Mouse (Mus musculus): ENCODE data around the gene Gm5771. TPM values are rescaled to one million over a fixed set of nuclear protein-coding genes. Genes with fewer than 3 reads are reported as not detected.
"Not testable (repeated sequence)": the region's sequence is repeated elsewhere in the genome, so short reads cannot be mapped to it uniquely, and the experiment has no call there.

The Gm5771 gene
- not detected in 2 replicates for polyA plus RNA-seq (2014; fragmentation: Nextera tagmentation; extraction: Ambion mirVana)

DNA sequence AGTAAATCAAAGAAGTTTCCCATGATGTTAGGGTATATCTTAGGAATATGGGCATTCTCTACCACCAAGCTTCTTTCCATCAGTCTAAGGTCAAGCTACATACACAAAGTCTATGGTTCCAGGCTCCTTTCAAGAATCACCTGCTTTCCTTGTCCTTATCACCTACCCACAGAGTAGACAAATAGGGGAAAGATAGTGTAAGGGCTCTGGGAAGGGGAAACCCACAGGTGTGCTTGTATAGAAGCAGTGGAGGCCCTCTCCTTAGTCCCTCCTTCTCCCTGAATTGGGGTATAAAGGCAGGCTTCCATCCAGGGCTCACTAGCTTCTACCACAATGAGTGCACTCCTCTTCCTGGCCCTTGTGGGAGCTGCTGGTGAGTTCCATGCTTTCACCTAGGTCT is at the start of gene Gm5771:
TSS of gene Gm5771 (plus strand) at position 301 of the 400 bp plus-strand sequence.
- not testable (repeated sequence) for H3K9ac ChIP-seq (ENCODE audit: low read length); H3K9me3 ChIP-seq (ENCODE audit: control insufficient read depth, low read length); ATAC-seq (ENCODE audit: low FRiP score); H3K36me3 ChIP-seq (ENCODE audit: control insufficient read depth, insufficient read depth, low read length); H3K4me3 ChIP-seq (ENCODE audit: low read depth, low read length); H3K4me1 ChIP-seq (ENCODE audit: control insufficient read depth, insufficient read depth, low read length); DNase-seq (ENCODE audit: low spot score, missing footprints); H3K4me2 ChIP-seq; H3K27me3 ChIP-seq (ENCODE audit: control insufficient read depth, insufficient read depth, low read length); H3K27ac ChIP-seq (ENCODE audit: low read depth, low read length)

DNA sequence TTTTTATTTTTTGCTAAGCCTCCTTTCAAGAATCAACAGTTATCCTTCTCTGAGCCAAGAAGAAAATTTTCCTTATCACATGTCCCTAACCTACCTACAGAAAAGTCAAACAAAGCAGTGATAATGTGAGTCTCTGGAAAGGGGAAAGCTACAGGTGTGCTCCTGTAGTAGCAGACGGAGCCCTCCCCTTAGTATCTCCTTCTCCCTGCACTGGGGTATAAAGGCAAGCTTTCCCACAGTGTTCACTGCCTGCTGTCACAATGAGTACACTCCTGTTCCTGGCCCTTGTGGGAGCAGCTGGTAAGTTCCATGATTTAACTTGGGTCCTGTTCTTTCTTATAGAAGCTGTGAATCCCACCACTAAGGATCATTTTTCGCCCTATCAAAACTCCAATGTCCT is 38.2 kb upstream of the Gm5771 start, which contains the start of gene Try10:
TSS of gene Try10 (plus strand) at position 174 of the 400 bp plus-strand sequence.
- H3K27me3 ChIP-seq (ENCODE audit: control insufficient read depth, insufficient read depth, low read length), result no peaks in the 10 kb centered on the region
- ATAC-seq (ENCODE audit: low FRiP score) (no peak), DNase-seq (ENCODE audit: low spot score, missing footprints) (no peak)
- H3K4me3 ChIP-seq (ENCODE audit: low read depth, low read length), result no peak within 1 kb of the TSS
- H3K4me1 ChIP-seq (ENCODE audit: control insufficient read depth, insufficient read depth, low read length), result no peaks in the 10 kb centered on the region
- H3K9ac ChIP-seq (ENCODE audit: low read length), result no peak within 1 kb of the TSS
- no peak within 1 kb of the TSS for H3K27ac ChIP-seq (ENCODE audit: low read depth, low read length)
- no peaks in the 10 kb centered on the region for H3K36me3 ChIP-seq (ENCODE audit: control insufficient read depth, insufficient read depth, low read length)
- whole genome bisulfite sequencing, result 82% methylated on average over 2 of the region's 2 CpGs
- no peak within 1 kb of the TSS for H3K4me2 ChIP-seq
- H3K9me3 ChIP-seq (ENCODE audit: control insufficient read depth, low read length), result no peaks in the 10 kb centered on the region

DNA sequence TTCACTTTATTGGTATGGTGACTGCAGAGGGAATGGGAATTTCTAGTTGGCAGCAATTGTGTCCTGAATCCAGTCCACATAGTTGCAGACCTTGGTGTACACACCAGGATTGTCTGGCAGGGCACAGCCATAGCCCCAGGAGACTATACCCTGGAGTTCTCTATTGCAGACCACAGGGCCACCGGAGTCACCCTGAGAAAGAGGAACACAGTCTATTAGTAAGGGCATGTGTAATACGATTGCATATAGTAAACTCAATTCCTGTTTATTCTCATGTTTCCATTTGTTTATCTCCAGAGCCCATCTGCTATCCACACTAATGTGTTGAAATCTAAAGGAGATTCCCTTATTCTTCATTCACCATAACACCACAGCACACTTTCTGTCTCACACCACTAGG is 18.4 kb upstream of the Gm5771 start:
- not testable (repeated sequence) for H3K9ac ChIP-seq (ENCODE audit: low read length); H3K27ac ChIP-seq (ENCODE audit: low read depth, low read length); ATAC-seq (ENCODE audit: low FRiP score); H3K9me3 ChIP-seq (ENCODE audit: control insufficient read depth, low read length); H3K4me3 ChIP-seq (ENCODE audit: low read depth, low read length); H3K36me3 ChIP-seq (ENCODE audit: control insufficient read depth, insufficient read depth, low read length); DNase-seq (ENCODE audit: low spot score, missing footprints); H3K4me1 ChIP-seq (ENCODE audit: control insufficient read depth, insufficient read depth, low read length); H3K27me3 ChIP-seq (ENCODE audit: control insufficient read depth, insufficient read depth, low read length); H3K4me2 ChIP-seq
- WGBS, result no CpG with 5 or more reads among the region's 2 CpGs

DNA sequence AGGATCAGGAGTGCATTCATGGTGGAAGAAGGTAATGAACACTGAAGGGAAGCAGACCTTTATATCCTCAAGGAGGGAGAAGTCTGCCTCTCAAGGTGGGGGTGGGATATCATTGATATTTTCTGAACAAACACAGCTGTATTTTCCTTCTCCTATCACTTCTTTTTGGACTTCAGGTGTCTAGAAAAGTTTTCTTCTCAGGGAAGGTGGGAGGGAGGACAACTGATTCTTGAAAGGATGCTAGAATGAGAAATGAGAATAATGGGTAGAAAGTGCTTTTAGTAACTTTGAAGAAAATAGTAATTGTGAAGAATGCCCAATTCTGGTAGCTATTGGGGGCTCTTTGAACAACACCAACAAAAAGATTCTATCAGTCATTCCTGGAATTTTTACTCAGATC is 14.6 kb upstream of the Gm5771 start, which contains the start of gene Prss3:
TSS of gene Prss3 (minus strand) at position 101 of the 400 bp plus-strand sequence.
- not testable (repeated sequence) for H3K9ac ChIP-seq (ENCODE audit: low read length); H3K27me3 ChIP-seq (ENCODE audit: control insufficient read depth, insufficient read depth, low read length); H3K9me3 ChIP-seq (ENCODE audit: control insufficient read depth, low read length); H3K4me2 ChIP-seq; ATAC-seq (ENCODE audit: low FRiP score); H3K27ac ChIP-seq (ENCODE audit: low read depth, low read length); DNase-seq (ENCODE audit: low spot score, missing footprints); H3K36me3 ChIP-seq (ENCODE audit: control insufficient read depth, insufficient read depth, low read length); H3K4me1 ChIP-seq (ENCODE audit: control insufficient read depth, insufficient read depth, low read length); H3K4me3 ChIP-seq (ENCODE audit: low read depth, low read length)

DNA sequence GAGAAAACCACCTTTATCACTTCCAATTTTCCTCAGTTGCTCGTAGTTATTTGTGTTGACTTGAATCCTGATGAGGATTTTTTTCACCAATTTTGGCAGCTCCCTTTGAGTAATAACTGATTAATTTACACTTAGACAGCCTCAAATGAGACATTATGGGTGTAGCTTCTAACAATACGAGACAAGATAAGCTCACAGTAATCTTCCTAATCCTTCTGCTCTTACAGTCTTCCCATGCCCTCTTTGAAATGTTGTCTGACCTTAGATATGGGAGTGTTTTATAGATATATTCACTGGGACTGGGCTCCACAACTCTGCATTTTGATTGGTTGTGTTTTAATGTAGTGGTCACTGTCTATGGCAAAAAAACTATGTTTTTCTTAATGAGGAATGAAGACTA is 5.4 kb upstream of the Gm5771 start:
- Histone ChIP-seq H3K4me3 (ENCODE audit: low read depth, low read length) (no peak overlapping the region), H3K27me3 (ENCODE audit: control insufficient read depth, insufficient read depth, low read length) (no peaks in the 10 kb centered on the region), H3K4me1 (ENCODE audit: control insufficient read depth, insufficient read depth, low read length) (no peaks in the 10 kb centered on the region), H3K36me3 (ENCODE audit: control insufficient read depth, insufficient read depth, low read length) (no peaks in the 10 kb centered on the region), H3K27ac (ENCODE audit: low read depth, low read length) (no peak overlapping the region), H3K9me3 (ENCODE audit: control insufficient read depth, low read length) (no peaks in the 10 kb centered on the region), H3K4me2 (no peak overlapping the region), H3K9ac (ENCODE audit: low read length) (no peak overlapping the region)
- ATAC-seq (ENCODE audit: low FRiP score) (no peak), DNase-seq (ENCODE audit: low spot score, missing footprints) (no peak)
- WGBS, result 75% methylated on average over 2 of the region's 2 CpGs

DNA sequence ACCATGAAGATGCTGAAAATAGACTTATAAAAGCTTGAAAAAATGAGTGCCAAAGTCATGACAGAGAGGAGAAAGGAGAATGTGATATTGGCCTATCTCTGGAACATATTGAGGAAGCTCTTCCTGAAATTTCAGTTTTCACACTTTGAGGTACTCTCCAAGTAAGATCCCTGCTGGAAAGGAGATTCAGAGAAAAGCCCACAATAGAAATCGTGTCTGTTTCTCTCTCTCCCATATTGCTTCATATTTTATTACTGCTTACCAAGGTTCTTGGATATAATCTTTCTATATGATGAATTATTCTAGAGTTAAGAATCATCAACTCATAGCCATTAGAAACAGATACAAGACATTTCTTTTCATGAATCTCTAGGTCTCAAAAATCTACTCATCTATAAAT is 516 bp upstream of the Gm5771 start:
- not testable (repeated sequence) for H3K36me3 ChIP-seq (ENCODE audit: control insufficient read depth, insufficient read depth, low read length); H3K27ac ChIP-seq (ENCODE audit: low read depth, low read length); H3K9me3 ChIP-seq (ENCODE audit: control insufficient read depth, low read length); H3K4me2 ChIP-seq; H3K9ac ChIP-seq (ENCODE audit: low read length); H3K4me3 ChIP-seq (ENCODE audit: low read depth, low read length); ATAC-seq (ENCODE audit: low FRiP score); H3K4me1 ChIP-seq (ENCODE audit: control insufficient read depth, insufficient read depth, low read length); DNase-seq (ENCODE audit: low spot score, missing footprints); H3K27me3 ChIP-seq (ENCODE audit: control insufficient read depth, insufficient read depth, low read length)
- WGBS, result 79% methylated on average over 1 of the region's 1 CpGs

DNA sequence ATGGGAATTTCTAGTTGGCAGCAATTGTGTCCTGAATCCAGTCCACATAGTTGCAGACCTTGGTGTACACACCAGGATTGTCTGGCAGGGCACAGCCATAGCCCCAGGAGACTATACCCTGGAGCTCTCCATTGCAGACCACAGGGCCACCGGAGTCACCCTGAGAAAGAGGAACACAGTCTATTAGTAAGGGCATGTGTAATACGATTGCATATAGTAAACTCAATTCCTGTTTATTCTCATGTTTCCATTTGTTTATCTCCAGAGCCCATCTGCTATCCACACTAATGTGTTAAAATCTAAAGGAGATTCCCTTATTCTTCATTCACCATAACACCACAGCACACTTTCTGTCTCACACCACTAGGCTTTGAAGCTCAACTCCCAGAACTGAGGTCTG is 50.1 kb downstream of the Gm5771 start:
- H3K9ac ChIP-seq (ENCODE audit: low read length); H3K36me3 ChIP-seq (ENCODE audit: control insufficient read depth, insufficient read depth, low read length); H3K4me3 ChIP-seq (ENCODE audit: low read depth, low read length); H3K27ac ChIP-seq (ENCODE audit: low read depth, low read length); ATAC-seq (ENCODE audit: low FRiP score); H3K4me2 ChIP-seq; DNase-seq (ENCODE audit: low spot score, missing footprints); H3K27me3 ChIP-seq (ENCODE audit: control insufficient read depth, insufficient read depth, low read length); H3K4me1 ChIP-seq (ENCODE audit: control insufficient read depth, insufficient read depth, low read length); H3K9me3 ChIP-seq (ENCODE audit: control insufficient read depth, low read length): not testable (repeated sequence)
- 90% methylated on average over 2 of the region's 2 CpGs for WGBS

DNA sequence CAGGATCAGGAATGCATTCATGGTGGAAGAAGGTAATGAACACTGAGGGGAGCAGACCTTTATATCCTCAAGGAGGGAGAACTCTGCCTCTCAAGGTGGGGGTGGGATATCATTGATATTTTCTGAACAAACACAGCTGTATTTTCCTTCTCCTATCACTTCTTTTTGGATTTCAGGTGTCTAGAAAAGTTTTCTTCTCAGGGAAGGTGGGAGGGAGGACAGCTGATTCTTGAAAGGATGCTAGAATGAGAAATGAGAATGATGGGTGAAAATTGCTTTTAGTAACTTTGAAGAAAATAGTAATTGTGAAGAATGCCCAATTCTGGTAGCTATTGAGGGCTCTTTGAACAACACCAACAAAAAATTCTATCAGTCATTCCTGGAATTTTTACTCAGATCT is 53.9 kb downstream of the Gm5771 start, which contains the start of gene Gm10334:
TSS of gene Gm10334 (minus strand) at position 101 of the 400 bp plus-strand sequence.
- H3K9me3 ChIP-seq (ENCODE audit: control insufficient read depth, low read length); DNase-seq (ENCODE audit: low spot score, missing footprints); H3K9ac ChIP-seq (ENCODE audit: low read length); H3K36me3 ChIP-seq (ENCODE audit: control insufficient read depth, insufficient read depth, low read length); H3K27me3 ChIP-seq (ENCODE audit: control insufficient read depth, insufficient read depth, low read length); H3K4me3 ChIP-seq (ENCODE audit: low read depth, low read length); H3K4me2 ChIP-seq; H3K4me1 ChIP-seq (ENCODE audit: control insufficient read depth, insufficient read depth, low read length); ATAC-seq (ENCODE audit: low FRiP score); H3K27ac ChIP-seq (ENCODE audit: low read depth, low read length): not testable (repeated sequence)
